Mouse (Mus musculus): ENCODE data around the gene Coa6. TPM values are rescaled to one million over a fixed set of nuclear protein-coding genes. Genes with fewer than 3 reads are reported as not detected.

Gene Coa6
- total RNA-seq, 2 experiments from 2014 or later, result 24.1 to 30.6 TPM

GRCm38 (mm10) chr8:126455383-126455782 is 33.1 kb downstream of the Coa6 start:
- no peak for DNase-seq (ENCODE audit: low spot score in 2 of 2)
- intact Hi-C loops (cut with DNase I), result no loop called here

- DNase-seq (ENCODE audit: low spot score in 2 of 2), result peak in 1 of 2 experiments; percentile 22
- intact Hi-C loops (cut with DNase I), result no loop called here
Observed at GRCm38 (mm10) chr8:126460274-126460673, 38.0 kb downstream of the Coa6 start.

- no peak for DNase-seq (ENCODE audit: low spot score in 2 of 2)
- intact Hi-C loops (cut with DNase I), result no loop called here
Observed at GRCm38 (mm10) chr8:126461735-126462134, 39.4 kb downstream of the Coa6 start.

- intact Hi-C loops (cut with DNase I), result no loop called here
- no peak for DNase-seq (ENCODE audit: low spot score in 2 of 2)
Observed at GRCm38 (mm10) chr8:126464071-126464470, 41.8 kb downstream of the Coa6 start.

GRCm38 (mm10) chr8:126473802-126474298 is 51.5 kb downstream of the Coa6 start:
- intact Hi-C loops (cut with DNase I), result no loop called here

GRCm38 (mm10) chr8:126474299-126475187 is 52.2 kb downstream of the Coa6 start, which contains the start of gene Tarbp1:
Gene Tarbp1, minus strand, starts transcription at chr8:126475065.
- peak; percentile 92 to 93 for DNase-seq (ENCODE audit: low spot score in 2 of 2)
- intact Hi-C loops (cut with DNase I), result no loop called here

More at GRCm38 (mm10) chr8:126473802-126474298, 51.5 kb downstream of the Coa6 start:
- DNase-seq (ENCODE audit: low spot score in 2 of 2), result peak in 1 of 2 experiments; percentile 19

Other genes with a start within 250 kb of the Coa6 start
- 10 to 100 TPM; 33.8 to 36.3 TPM for gene Slc35f3, start 124.0 kb upstream of the Coa6 start, total RNA-seq (2021)
- 1 to 10 TPM; 3.6 to 4.2 TPM for gene Tarbp1, start 52.5 kb downstream of the Coa6 start, total RNA-seq (2021)
- gene Irf2bp2, start 171.5 kb downstream of the Coa6 start, total RNA-seq (2021), result 10 to 100 TPM; 55.5 to 62.7 TPM

Data from left cerebral cortex, postnatal 25 days (tissue).